Mouse (Mus musculus): Measurements from ENCODE around the gene Slco3a1. TPM values are rescaled to one million over a fixed set of nuclear protein-coding genes. Genes with fewer than 3 reads are reported as not detected.

Slco3a1 gene
- total and polyA plus RNA-seq, 2 experiments from 2014 or later, result 23.4 to 39.2 TPM

GRCm38 (mm10) chr7:74364956-74365355, 189.6 kb downstream of the Slco3a1 start:
- no peak for TF ChIP-seq CTCF (IDR thresholded peaks at IDR 0.05)
- H3K36me3 ChIP-seq (ENCODE audit: insufficient read depth, low read length), result no peaks in the 10 kb centered on the region
- no peak overlapping the region for H3K4me2 ChIP-seq (ENCODE audit: low read depth, low read length, poor library complexity, severe bottlenecking)
- H3K27me3 ChIP-seq (ENCODE audit: insufficient read depth, low read length), result no peaks in the 10 kb centered on the region
- no peak overlapping the region for H3K9ac ChIP-seq (replicated peaks; ENCODE audit: low read length, poor library complexity, severe bottlenecking)
- no peaks in the 10 kb centered on the region for H3K9me3 ChIP-seq (ENCODE audit: low read length)
- ATAC-seq (ENCODE audit: low FRiP score) (no peak), DNase-seq (ENCODE audit: low spot score) (no peak)
- WGBS, result 81% methylated on average over 3 of the region's 3 CpGs
- no peak overlapping the region for H3K27ac ChIP-seq (ENCODE audit: low read depth, low read length)
- no peak overlapping the region for H3K4me3 ChIP-seq (ENCODE audit: low read depth, low read length)
- peaks cover 7% of the 10 kb centered on the region; the same call in 1 of the 2 replicates for H3K4me1 ChIP-seq (ENCODE audit: insufficient read depth, low read length)

GRCm38 (mm10) chr7:74363440-74363839, 191.1 kb downstream of the Slco3a1 start:
- no peaks in the 10 kb centered on the region for H3K36me3 ChIP-seq (ENCODE audit: insufficient read depth, low read length)
- TF ChIP-seq CTCF (IDR thresholded peaks at IDR 0.05), result peak; percentile 69
- H3K27me3 ChIP-seq (ENCODE audit: insufficient read depth, low read length), result no peaks in the 10 kb centered on the region
- no peak overlapping the region for H3K27ac ChIP-seq (ENCODE audit: low read depth, low read length)
- no peak overlapping the region for H3K9ac ChIP-seq (replicated peaks; ENCODE audit: low read length, poor library complexity, severe bottlenecking)
- H3K4me3 ChIP-seq (ENCODE audit: low read depth, low read length), result no peak overlapping the region
- ATAC-seq (ENCODE audit: low FRiP score), result no peak
- H3K4me1 ChIP-seq (ENCODE audit: insufficient read depth, low read length), result peaks cover 7% of the 10 kb centered on the region; the same call in 1 of the 2 replicates
- 74% methylated on average over 2 of the region's 2 CpGs for WGBS
- DNase-seq (ENCODE audit: low spot score), result no peak
- H3K4me2 ChIP-seq (ENCODE audit: low read depth, low read length, poor library complexity, severe bottlenecking), result no peak overlapping the region
- no peaks in the 10 kb centered on the region for H3K9me3 ChIP-seq (ENCODE audit: low read length)

- H3K4me1 ChIP-seq (ENCODE audit: insufficient read depth, low read length), result peaks cover 4% of the 10 kb centered on the region; the same call in 1 of the 2 replicates
- no peak overlapping the region for H3K27ac ChIP-seq (ENCODE audit: low read depth, low read length)
- no peaks in the 10 kb centered on the region for H3K9me3 ChIP-seq (ENCODE audit: low read length)
- no peaks in the 10 kb centered on the region for H3K27me3 ChIP-seq (ENCODE audit: insufficient read depth, low read length)
- no peak for TF ChIP-seq CTCF (IDR thresholded peaks at IDR 0.05)
- H3K36me3 ChIP-seq (ENCODE audit: insufficient read depth, low read length), result no peaks in the 10 kb centered on the region
- no peak overlapping the region for H3K4me3 ChIP-seq (ENCODE audit: low read depth, low read length)
- ATAC-seq (ENCODE audit: low FRiP score), result no peak
- 74% methylated on average over 2 of the region's 2 CpGs for WGBS
- no peak for DNase-seq (ENCODE audit: low spot score)
- H3K4me2 ChIP-seq (ENCODE audit: low read depth, low read length, poor library complexity, severe bottlenecking), result no peak overlapping the region
- H3K9ac ChIP-seq (replicated peaks; ENCODE audit: low read length, poor library complexity, severe bottlenecking), result no peak overlapping the region
These were observed 192.9 kb downstream of the Slco3a1 start for GRCm38 (mm10) chr7:74361677-74362076.

GRCm38 (mm10) chr7:74357027-74357426, 197.6 kb downstream of the Slco3a1 start:
- no peak; the same call in 1 of the 2 replicates for ATAC-seq (ENCODE audit: low FRiP score)
- Histone ChIP-seq H3K36me3 (ENCODE audit: insufficient read depth, low read length) (no peaks in the 10 kb centered on the region), H3K9me3 (ENCODE audit: low read length) (no peaks in the 10 kb centered on the region), H3K4me2 (ENCODE audit: low read depth, low read length, poor library complexity, severe bottlenecking) (no peak overlapping the region), H3K9ac (replicated peaks; ENCODE audit: low read length, poor library complexity, severe bottlenecking) (no peak overlapping the region), H3K4me1 (ENCODE audit: insufficient read depth, low read length) (peaks cover 6% of the 10 kb centered on the region), H3K27ac (ENCODE audit: low read depth, low read length) (no peak overlapping the region), H3K4me3 (ENCODE audit: low read depth, low read length) (no peak overlapping the region), H3K27me3 (ENCODE audit: insufficient read depth, low read length) (no peaks in the 10 kb centered on the region)
- peak; percentile 83 for DNase-seq (ENCODE audit: low spot score)
- TF ChIP-seq CTCF (IDR thresholded peaks at IDR 0.05), result peak; percentile 83

GRCm38 (mm10) chr7:74354527-74355256, 199.9 kb downstream of the Slco3a1 start:
- Histone ChIP-seq H3K27me3 (ENCODE audit: insufficient read depth, low read length) (no peaks in the 10 kb centered on the region), H3K4me2 (ENCODE audit: low read depth, low read length, poor library complexity, severe bottlenecking) (no peak overlapping the region), H3K36me3 (ENCODE audit: insufficient read depth, low read length) (no peaks in the 10 kb centered on the region), H3K4me3 (ENCODE audit: low read depth, low read length) (no peak overlapping the region), H3K9ac (replicated peaks; ENCODE audit: low read length, poor library complexity, severe bottlenecking) (peak overlapping the region; percentile 24; the same call in 1 of the 2 replicates), H3K4me1 (ENCODE audit: insufficient read depth, low read length) (peaks cover 6% of the 10 kb centered on the region), H3K9me3 (ENCODE audit: low read length) (no peaks in the 10 kb centered on the region), H3K27ac (ENCODE audit: low read depth, low read length) (peak overlapping the region; percentile 51; the same call in 1 of the 2 replicates)
- WGBS, result 57% methylated on average over 8 of the region's 8 CpGs
- DNase-seq (ENCODE audit: low spot score) (peak; percentile 94), ATAC-seq (ENCODE audit: low FRiP score) (peak; percentile 67)
- peak; percentile 98 for TF ChIP-seq CTCF (IDR thresholded peaks at IDR 0.05)

GRCm38 (mm10) chr7:74353707-74354468, 200.7 kb downstream of the Slco3a1 start:
- no peak for DNase-seq (ENCODE audit: low spot score)
- Histone ChIP-seq H3K9ac (replicated peaks; ENCODE audit: low read length, poor library complexity, severe bottlenecking) (peak overlapping the region; percentile 24; the same call in 1 of the 2 replicates), H3K4me3 (ENCODE audit: low read depth, low read length) (no peak overlapping the region), H3K27ac (ENCODE audit: low read depth, low read length) (peak overlapping the region; percentile 51; the same call in 1 of the 2 replicates), H3K9me3 (ENCODE audit: low read length) (no peaks in the 10 kb centered on the region), H3K4me2 (ENCODE audit: low read depth, low read length, poor library complexity, severe bottlenecking) (no peak overlapping the region), H3K4me1 (ENCODE audit: insufficient read depth, low read length) (peaks cover 9% of the 10 kb centered on the region), H3K36me3 (ENCODE audit: insufficient read depth, low read length) (no peaks in the 10 kb centered on the region), H3K27me3 (ENCODE audit: insufficient read depth, low read length) (no peaks in the 10 kb centered on the region)
- WGBS, result 72% methylated on average over 13 of the region's 13 CpGs
- TF ChIP-seq CTCF (IDR thresholded peaks at IDR 0.05), result no peak
- ATAC-seq (ENCODE audit: low FRiP score), result no peak

All from midbrain, postnatal 0 days (tissue).